Mouse (Mus musculus) intestine, embryonic 16.5 days (tissue): ENCODE data around the gene Nynrin. TPM values are rescaled to one million over a fixed set of nuclear protein-coding genes. Genes with fewer than 3 reads are reported as not detected.

Experiments used
- ATAC-seq: fragments of 200-750 bp; cut with Nextera tagmentation; 2 replicates; pipeline ENCODE4 v1.8.0; 2017; ENCODE audit warnings: moderate TSS enrichment, moderate library complexity
- H3K27ac ChIP-seq: fragments of 300-500 bp; sonication (generic); 2 replicates; pipeline ENCODE4 v1.5.1; 2014; ENCODE audit warnings: mild to moderate bottlenecking, low read length
- H3K27me3 ChIP-seq: fragments of 300-500 bp; sonication (generic); replicated peaks from 2 replicates; pipeline ENCODE4 v1.6.1; 2014; ENCODE audit warnings: low read length, control low read depth, mixed read lengths; ENCODE audit not compliant: control insufficient read depth, insufficient read depth
- H3K36me3 ChIP-seq: fragments of 300-500 bp; sonication (generic); 2 replicates; pipeline ENCODE4 v1.6.1; 2014; ENCODE audit warnings: low read length, control low read depth; ENCODE audit not compliant: control insufficient read depth, insufficient read depth
- H3K4me1 ChIP-seq: fragments of 300-500 bp; sonication (generic); 2 replicates; pipeline ENCODE4 v1.6.1; 2014; ENCODE audit warnings: low read length, control low read depth, mixed read lengths; ENCODE audit not compliant: control insufficient read depth, insufficient read depth
- H3K4me2 ChIP-seq: fragments of 300-500 bp; sonication (generic); 2 replicates; pipeline ENCODE4 v1.6.1; 2014; ENCODE audit warnings: low read depth, low read length, control low read depth
- H3K4me3 ChIP-seq: fragments of 300-500 bp; sonication (generic); 2 replicates; pipeline ENCODE4 v1.5.1; 2014; ENCODE audit warnings: mild to moderate bottlenecking, low read length
- H3K9ac ChIP-seq: fragments of 300-500 bp; sonication (generic); 2 replicates; pipeline ENCODE4 v1.6.1; 2014; ENCODE audit warnings: low read depth, low read length
- H3K9me3 ChIP-seq: fragments of 300-500 bp; sonication (generic); 2 replicates; pipeline ENCODE4 v1.6.1; 2016; ENCODE audit warnings: low read length, control low read depth; ENCODE audit not compliant: control insufficient read depth
- WGBS: fragments of 180-500 bp; shearing (Covaris S2); extraction: QIAGEN DNeasy Blood & Tissue Kit; methylation state at CpG from one replicate; pipeline ENCODE4 v1.1.7; 2014; 5-methylcytosine and 5-hydroxymethylcytosine counted together
- polyA plus RNA-seq: library from polyadenylated mRNA; unstranded; fragments of >200 nt; fragmentation: Nextera tagmentation; extraction: Ambion mirVana; gene quantifications from 2 replicates; pipeline ENCODE4 v1.2.1, GENCODE M21; 2015

Gene Nynrin
- polyA plus RNA-seq, 1 experiment from 2014 or later: 12.6 TPM

GRCm38 (mm10) chr14:55898947-55899346, 45.1 kb downstream of the Nynrin start:
- H3K36me3 ChIP-seq: peaks cover 12% of the 10 kb centered on the region; the same call in 1 of the 2 replicates
- H3K9ac ChIP-seq: peak overlapping the region; percentile 75; the same call in 1 of the 2 replicates
- H3K27ac ChIP-seq: peak overlapping the region; percentile 75
- H3K27me3 ChIP-seq: no peaks in the 10 kb centered on the region
- H3K4me3 ChIP-seq: peak overlapping the region; percentile 52; the same call in 1 of the 2 replicates
- WGBS: 88% methylated on average over 7 of the region's 7 CpGs
- H3K4me1 ChIP-seq: peaks cover 14% of the 10 kb centered on the region
- peak overlapping the region; percentile 89 for H3K4me2 ChIP-seq
- H3K9me3 ChIP-seq: no peaks in the 10 kb centered on the region
- no peak for ATAC-seq

GRCm38 (mm10) chr14:55899701-55900413, 46.0 kb downstream of the Nynrin start, which contains the start of gene Sdr39u1:
Sdr39u1 (minus strand) TSS chr14:55900293.
- ATAC-seq: peak; percentile 94
- Histone ChIP-seq H3K9ac (peak within 1 kb of the TSS; percentile 75), H3K4me3 (peak within 1 kb of the TSS; percentile 52), H3K27me3 (no peaks in the 10 kb centered on the region), H3K36me3 (peaks cover 9% of the 10 kb centered on the region; the same call in 1 of the 2 replicates), H3K9me3 (no peaks in the 10 kb centered on the region), H3K4me1 (peaks cover 14% of the 10 kb centered on the region), H3K4me2 (peak within 1 kb of the TSS; percentile 89), H3K27ac (peak within 1 kb of the TSS; percentile 75)
- WGBS: under 1% methylated on average over 39 of the region's 39 CpGs

GRCm38 (mm10) chr14:55900414-55900755, 46.6 kb downstream of the Nynrin start:
- Histone ChIP-seq H3K36me3 (peaks cover 7% of the 10 kb centered on the region; the same call in 1 of the 2 replicates), H3K27ac (peak overlapping the region; percentile 75), H3K27me3 (no peaks in the 10 kb centered on the region), H3K4me2 (peak overlapping the region; percentile 89), H3K9ac (peak overlapping the region; percentile 75), H3K9me3 (no peaks in the 10 kb centered on the region), H3K4me3 (peak overlapping the region; percentile 52), H3K4me1 (peaks cover 14% of the 10 kb centered on the region)
- 6% methylated on average over 12 of the region's 12 CpGs for WGBS
- peak; percentile 31 for ATAC-seq

GRCm38 (mm10) chr14:55905518-55905917, 51.7 kb downstream of the Nynrin start:
- WGBS: 19% methylated on average over 1 of the region's 1 CpGs
- Histone ChIP-seq H3K27me3 (no peaks in the 10 kb centered on the region), H3K36me3 (no peaks in the 10 kb centered on the region), H3K9me3 (no peaks in the 10 kb centered on the region), H3K4me3 (no peak overlapping the region), H3K27ac (no peak overlapping the region), H3K4me2 (no peak overlapping the region), H3K4me1 (peaks cover 6% of the 10 kb centered on the region), H3K9ac (no peak overlapping the region)
- no peak for ATAC-seq

GRCm38 (mm10) chr14:55913406-55913805, 59.6 kb downstream of the Nynrin start:
- Histone ChIP-seq H3K4me1 (no peaks in the 10 kb centered on the region), H3K27ac (no peak overlapping the region), H3K9ac (no peak overlapping the region), H3K9me3 (no peaks in the 10 kb centered on the region), H3K27me3 (no peaks in the 10 kb centered on the region), H3K4me2 (no peak overlapping the region), H3K4me3 (no peak overlapping the region), H3K36me3 (no peaks in the 10 kb centered on the region)
- WGBS: 42% methylated on average over 4 of the region's 4 CpGs
- no peak for ATAC-seq

GRCm38 (mm10) chr14:55918240-55919082, 64.7 kb downstream of the Nynrin start:
- Histone ChIP-seq H3K27me3 (no peaks in the 10 kb centered on the region), H3K4me1 (no peaks in the 10 kb centered on the region), H3K4me2 (no peak overlapping the region), H3K27ac (no peak overlapping the region), H3K9me3 (no peaks in the 10 kb centered on the region), H3K36me3 (no peaks in the 10 kb centered on the region), H3K9ac (0 out of 2 replicates have a peak overlapping the region, but pooled peaks have one; percentile 20), H3K4me3 (no peak overlapping the region)
- ATAC-seq: peak; percentile 86
- WGBS: 20% methylated on average over 14 of the region's 14 CpGs

- 50% methylated on average over 7 of the region's 7 CpGs for WGBS
- ATAC-seq: no peak
- H3K4me2 ChIP-seq: no peak overlapping the region
- H3K9me3 ChIP-seq: no peaks in the 10 kb centered on the region
- no peak overlapping the region for H3K9ac ChIP-seq
- no peak overlapping the region for H3K4me3 ChIP-seq
- no peaks in the 10 kb centered on the region for H3K36me3 ChIP-seq
- H3K4me1 ChIP-seq: no peaks in the 10 kb centered on the region
- H3K27me3 ChIP-seq: no peaks in the 10 kb centered on the region
- H3K27ac ChIP-seq: no peak overlapping the region
These were observed 68.8 kb downstream of the Nynrin start for GRCm38 (mm10) chr14:55922475-55923232.
